Mouse (Mus musculus): Measurements from ENCODE around the gene Gm10447. TPM values are rescaled to one million over a fixed set of nuclear protein-coding genes. Genes with fewer than 3 reads are reported as not detected.
A peak's percentile ranks its signal among the peaks of the same experiment; 100 is the strongest.
"Not testable (repeated sequence)": the region's sequence is repeated elsewhere in the genome, so short reads cannot be mapped to it uniquely, and the experiment has no call there.

The Gm10447 gene
- total RNA-seq, 2 experiments from 2014 or later, result 0.16 to 0.17 TPM

GRCm38 (mm10) chr11:53443861-53444260 is 13.0 kb downstream of the Gm10447 start:
- DNase-seq, result peak; percentile 64 to 67

- peak; percentile 62 to 65 for DNase-seq
Measured at GRCm38 (mm10) chr11:53441921-53442320, 15.0 kb downstream of the Gm10447 start.

- no peak for DNase-seq
Measured at GRCm38 (mm10) chr11:53436338-53436737, 20.6 kb downstream of the Gm10447 start.

GRCm38 (mm10) chr11:53435504-53435903 is 21.4 kb downstream of the Gm10447 start:
- no peak for DNase-seq

GRCm38 (mm10) chr11:53433057-53433456 is 23.9 kb downstream of the Gm10447 start:
- DNase-seq, result no peak

- peak in 1 of 2 experiments; percentile 36 for DNase-seq
Measured at GRCm38 (mm10) chr11:53431347-53432056, 25.4 kb downstream of the Gm10447 start.

GRCm38 (mm10) chr11:53430670-53431346 is 26.1 kb downstream of the Gm10447 start, which contains the start of the genes Uqcrq and Gdf9:
Uqcrq (minus strand) TSS chr11:53430831.
Gdf9 (plus strand) TSS chr11:53431023.
- peak; percentile 97 to 98 for DNase-seq

- peak; percentile 56 to 78 for DNase-seq
Measured at GRCm38 (mm10) chr11:53430300-53430669, 26.6 kb downstream of the Gm10447 start.

GRCm38 (mm10) chr11:53429182-53429581 is 27.7 kb downstream of the Gm10447 start:
- no peak for DNase-seq

- DNase-seq, result no peak
Measured at GRCm38 (mm10) chr11:53428716-53429057, 28.2 kb downstream of the Gm10447 start.

GRCm38 (mm10) chr11:53427993-53428715 is 28.8 kb downstream of the Gm10447 start:
- no peak for DNase-seq

- not testable (repeated sequence) for DNase-seq
Measured at GRCm38 (mm10) chr11:53426914-53427313, 30.0 kb downstream of the Gm10447 start.

GRCm38 (mm10) chr11:53425711-53426255 is 31.1 kb downstream of the Gm10447 start:
- DNase-seq, result peak in 1 of 2 experiments; percentile 35

- no peak for DNase-seq
Measured at GRCm38 (mm10) chr11:53425251-53425650, 31.7 kb downstream of the Gm10447 start.

- peak; percentile 49 to 59 for DNase-seq
Measured at GRCm38 (mm10) chr11:53424826-53425225, 32.1 kb downstream of the Gm10447 start.

GRCm38 (mm10) chr11:53423036-53423435 is 33.9 kb downstream of the Gm10447 start, which contains the start of gene Leap2:
Leap2 (minus strand) TSS chr11:53423170.
- DNase-seq, result no peak

- DNase-seq, result no peak
Measured at GRCm38 (mm10) chr11:53418048-53418447, 38.9 kb downstream of the Gm10447 start.

GRCm38 (mm10) chr11:53413871-53414270 is 43.0 kb downstream of the Gm10447 start:
- DNase-seq, result no peak

- peak in 1 of 2 experiments; percentile 18 for DNase-seq
Measured at GRCm38 (mm10) chr11:53411738-53412137, 45.2 kb downstream of the Gm10447 start.
